Mouse (Mus musculus) adrenal gland, adult 2 months (tissue): ENCODE data around the gene Det1. TPM values are rescaled to one million over a fixed set of nuclear protein-coding genes. Genes with fewer than 3 reads are reported as not detected.

Experiments used
- DNase-seq: peaks from one replicate; pipeline ENCODE4 v3.0.0; 2021
- microRNA-seq, 2 experiments: library from miRNA; unstranded; fragments of <30 nt; microRNA quantifications; one replicate each; pipeline ENCODE4 v1.2.0; 2021
- polyA plus RNA-seq: library from polyadenylated mRNA; depleted of rRNA; stranded (reverse); fragments of >200 nt; gene quantifications from 2 replicates; pipeline ENCODE4 v1.2.3, GENCODE M21; 2012; rRNA removed
- total RNA-seq, 2 experiments: library from RNA; stranded (reverse); gene quantifications; 2 replicates each; pipeline ENCODE4 v1.2.3; 2021

Det1 gene
- total and polyA plus RNA-seq, 3 experiments: 13.0 to 14.4 (median 13.3) TPM

- peak; percentile 90 for DNase-seq
Measured at GRCm38 (mm10) chr7:78782639-78783581, 64.2 kb downstream of the Det1 start, which contains the start of the genes Mrps11 and Mrpl46. TSS of gene Mrps11 (plus strand) at chr7:78783119. TSS of gene Mrpl46 (minus strand) at chr7:78783531.

- no peak for DNase-seq
Measured at GRCm38 (mm10) chr7:78778741-78779140, 68.3 kb downstream of the Det1 start.

Small RNA genes lying within 50 kb of the gene (microRNA-seq; reads per million reads assigned to microRNA genes)
- gene Mir7-2: 48.0 to 148 reads per million in 2 experiments

Other genes starting within 250 kb of the Det1 start
- gene Ntrk3, start 109.3 kb downstream of the Det1 start, total RNA-seq: 10 to 100 TPM; 23.5 to 25.6 TPM
- 22.5 and 36.7 TPM in 2 replicates for gene Ntrk3, start 109.3 kb downstream of the Det1 start, polyA plus RNA-seq
- gene Mrps11, start 64.1 kb downstream of the Det1 start, total RNA-seq: 100 to 1,000 TPM in 1 of 2 experiments, 10 to 100 TPM in 1; 84.2 to 116 TPM
- gene Mrps11, start 64.1 kb downstream of the Det1 start, polyA plus RNA-seq: 69.0 and 77.7 TPM in 2 replicates
- gene Mrpl46, start 63.7 kb downstream of the Det1 start, total RNA-seq: 10 to 100 TPM; 39.3 to 52.6 TPM
- gene Mrpl46, start 63.7 kb downstream of the Det1 start, polyA plus RNA-seq: 11.6 and 13.5 TPM in 2 replicates
- 10 to 100 TPM; 36.7 to 41.4 TPM for gene Aen, start 48.6 kb upstream of the Det1 start, total RNA-seq
- gene Aen, start 48.6 kb upstream of the Det1 start, polyA plus RNA-seq: 22.9 and 33.3 TPM in 2 replicates
- 10 to 100 TPM in 1 of 2 experiments, 1 to 10 TPM in 1; 5.7 to 12.1 TPM for gene Isg20, start 66.2 kb upstream of the Det1 start, total RNA-seq
- gene Isg20, start 66.2 kb upstream of the Det1 start, polyA plus RNA-seq: 6.9 and 9.5 TPM in 2 replicates
- gene Acan, start 206.2 kb upstream of the Det1 start, total RNA-seq: 10 to 100 TPM in 1 of 2 experiments, 1 to 10 TPM in 1; 1.4 to 21.7 TPM
- gene Acan, start 206.2 kb upstream of the Det1 start, polyA plus RNA-seq: 0.44 and 2.5 TPM in 2 replicates